Mouse (Mus musculus) splenic B cell, adult 2 months (primary cell): Measurements from ENCODE around the gene St8sia1.

Experiments
- DNase-seq: peaks from one replicate; pipeline ENCODE4 v3.0.0-alpha.2; 2011; ENCODE audit warnings: low read depth, low spot score
- H3K27me3 ChIP-seq: 2 replicates; pipeline ENCODE4 v1.6.1; 2012; ENCODE audit warnings: mild to moderate bottlenecking, low read length, moderate library complexity, mixed read lengths; ENCODE audit not compliant: control insufficient read depth, poor library complexity, insufficient read depth, severe bottlenecking
- H3K36me3 ChIP-seq: 2 replicates; pipeline ENCODE4 v1.6.1; 2012; ENCODE audit warnings: mild to moderate bottlenecking, low read length, moderate library complexity, mixed read lengths; ENCODE audit not compliant: control insufficient read depth, poor library complexity, insufficient read depth, severe bottlenecking

St8sia1 gene

GRCm38 (mm10) chr6:142858937-142859336, 105.3 kb downstream of the St8sia1 start:
- Histone ChIP-seq H3K27me3 (no peaks in the 10 kb centered on the region), H3K36me3 (no peaks in the 10 kb centered on the region)
- peak; percentile 7 for DNase-seq

- H3K27me3 ChIP-seq = no peaks in the 10 kb centered on the region
- no peak for DNase-seq
- H3K36me3 ChIP-seq = no peaks in the 10 kb centered on the region
Observed at GRCm38 (mm10) chr6:142856258-142856874, 107.9 kb downstream of the St8sia1 start.

DNA sequence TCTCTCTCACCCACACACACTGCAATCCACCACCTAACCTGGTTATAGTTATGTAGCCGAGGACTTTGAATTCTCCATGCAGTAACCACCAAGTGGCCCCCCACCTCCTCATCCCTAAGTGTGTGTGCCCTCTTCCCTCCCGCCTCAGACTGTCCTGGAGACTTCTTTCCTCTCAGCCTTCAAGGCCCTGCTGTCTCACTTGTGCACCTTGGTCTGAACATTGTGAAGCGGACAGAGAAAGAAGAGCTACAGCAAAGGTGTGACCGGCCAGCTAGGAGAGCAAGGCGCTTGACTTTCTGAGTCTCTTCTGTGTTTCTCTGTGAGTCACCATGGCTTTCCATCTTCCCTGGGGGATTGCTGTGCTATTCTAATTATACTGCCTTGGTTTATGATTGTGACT, 108.5 kb downstream of the St8sia1 start:
- H3K36me3 ChIP-seq = no peaks in the 10 kb centered on the region
- H3K27me3 ChIP-seq = no peaks in the 10 kb centered on the region
- no peak for DNase-seq

DNA sequence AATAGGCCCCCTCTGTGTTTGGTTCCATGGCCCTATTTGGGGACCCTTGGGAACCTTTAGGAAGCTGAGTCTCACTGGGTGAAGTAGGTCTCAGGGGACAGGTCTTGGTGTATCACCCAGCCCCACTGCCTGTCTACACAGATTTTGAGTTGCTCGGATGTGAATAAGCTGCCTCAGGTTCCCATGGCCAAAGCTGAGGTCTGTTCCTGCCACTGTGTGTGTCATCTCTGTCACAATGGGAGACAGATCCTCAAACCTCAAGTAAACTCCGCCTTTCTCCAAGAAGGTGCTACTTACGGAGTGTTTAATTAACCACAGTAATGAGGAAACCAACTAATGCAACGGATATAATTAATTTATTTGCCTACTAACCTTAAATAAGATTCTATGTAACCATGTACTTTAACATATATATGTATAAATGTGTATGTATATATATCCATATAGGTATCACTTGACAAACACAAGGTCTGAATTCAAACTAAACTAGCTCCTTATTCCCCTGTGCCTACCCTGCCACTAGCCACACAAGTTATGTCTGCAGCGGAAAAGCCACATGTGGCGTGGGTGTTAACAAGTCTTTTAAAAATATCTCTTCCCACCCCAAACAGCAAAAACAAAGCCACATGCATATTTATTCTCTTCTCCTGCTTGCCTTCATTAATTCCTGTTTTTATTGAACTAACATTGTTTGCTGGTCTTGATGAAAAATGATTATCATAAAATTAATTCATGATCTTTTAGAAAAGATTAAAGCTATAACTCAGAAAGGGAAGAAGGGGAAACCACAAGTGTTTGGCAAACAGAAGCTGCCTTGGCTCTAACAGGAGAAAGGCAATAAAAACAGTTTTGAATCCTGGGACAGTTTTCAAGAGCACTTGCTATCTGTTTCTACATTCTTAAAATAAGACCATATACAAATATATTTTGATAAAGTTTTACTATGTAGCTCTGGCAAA, 111.6 kb downstream of the St8sia1 start:
- no peaks in the 10 kb centered on the region for H3K27me3 ChIP-seq
- H3K36me3 ChIP-seq = no peaks in the 10 kb centered on the region
- DNase-seq = no peak

DNA sequence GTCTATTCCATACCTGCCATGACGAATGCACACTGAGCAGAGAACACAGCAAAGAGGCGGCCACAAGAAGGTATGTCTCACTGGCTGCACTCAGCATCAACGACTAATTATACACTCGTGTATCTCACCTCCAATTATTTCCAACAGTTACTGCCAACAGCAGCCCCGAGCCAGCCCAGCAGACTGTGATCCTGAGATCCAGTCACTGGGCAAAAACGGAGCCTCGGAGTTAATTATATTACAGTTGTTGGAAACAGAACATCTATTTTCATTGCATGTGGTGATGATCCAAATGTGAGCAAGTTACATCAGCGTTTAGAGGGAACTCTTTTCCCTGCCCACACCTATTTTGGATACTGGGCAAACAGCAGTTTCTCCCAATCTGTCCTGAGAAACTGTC, 113.8 kb downstream of the St8sia1 start:
- Histone ChIP-seq H3K27me3 (no peaks in the 10 kb centered on the region), H3K36me3 (no peaks in the 10 kb centered on the region)
- no peak for DNase-seq

- Histone ChIP-seq H3K27me3 (no peaks in the 10 kb centered on the region), H3K36me3 (no peaks in the 10 kb centered on the region)
- no peak for DNase-seq
Observed at GRCm38 (mm10) chr6:142849326-142849725, 114.9 kb downstream of the St8sia1 start.

- Histone ChIP-seq H3K36me3 (no peaks in the 10 kb centered on the region), H3K27me3 (no peaks in the 10 kb centered on the region)
- DNase-seq = no peak
Observed at GRCm38 (mm10) chr6:142847914-142848674, 116.2 kb downstream of the St8sia1 start.

GRCm38 (mm10) chr6:142846855-142847254, 117.4 kb downstream of the St8sia1 start:
- no peaks in the 10 kb centered on the region for H3K27me3 ChIP-seq
- no peak for DNase-seq
- no peaks in the 10 kb centered on the region for H3K36me3 ChIP-seq

GRCm38 (mm10) chr6:142845066-142845465, 119.2 kb downstream of the St8sia1 start:
- no peaks in the 10 kb centered on the region for H3K36me3 ChIP-seq
- no peak for DNase-seq

GRCm38 (mm10) chr6:142844061-142844460, 120.2 kb downstream of the St8sia1 start:
- H3K36me3 ChIP-seq = no peaks in the 10 kb centered on the region
- DNase-seq = no peak
- H3K27me3 ChIP-seq = no peaks in the 10 kb centered on the region

More at GRCm38 (mm10) chr6:142845066-142845465, 119.2 kb downstream of the St8sia1 start:
- no peaks in the 10 kb centered on the region for H3K27me3 ChIP-seq

- Histone ChIP-seq H3K36me3 (no peaks in the 10 kb centered on the region), H3K27me3 (no peaks in the 10 kb centered on the region)
- no peak for DNase-seq
Observed at GRCm38 (mm10) chr6:142838501-142838900, 125.8 kb downstream of the St8sia1 start.

GRCm38 (mm10) chr6:142837326-142837725, 126.9 kb downstream of the St8sia1 start:
- no peaks in the 10 kb centered on the region for H3K27me3 ChIP-seq
- DNase-seq = no peak
- no peaks in the 10 kb centered on the region for H3K36me3 ChIP-seq

DNA sequence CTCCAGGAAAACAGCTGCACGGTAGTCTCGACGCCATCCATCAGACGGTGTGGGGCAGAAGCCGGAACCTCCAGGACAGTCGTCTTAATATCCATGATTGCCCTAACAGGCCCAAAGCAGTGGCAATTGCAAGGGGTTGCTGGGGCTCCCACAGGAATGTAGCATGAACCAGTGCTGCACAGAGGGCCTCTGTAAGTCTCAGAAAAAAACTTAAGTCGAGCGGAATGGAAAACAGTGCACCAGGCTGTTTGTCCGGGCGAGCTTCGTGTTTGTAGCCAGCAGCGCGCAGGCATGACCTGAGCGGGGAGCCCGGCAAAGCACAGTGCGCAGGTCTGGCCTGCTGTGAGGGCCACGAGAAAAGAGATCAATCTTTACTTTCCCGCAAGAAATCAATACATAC, 128.5 kb downstream of the St8sia1 start:
- Histone ChIP-seq H3K36me3 (no peaks in the 10 kb centered on the region), H3K27me3 (no peaks in the 10 kb centered on the region)
- DNase-seq = no peak

DNA sequence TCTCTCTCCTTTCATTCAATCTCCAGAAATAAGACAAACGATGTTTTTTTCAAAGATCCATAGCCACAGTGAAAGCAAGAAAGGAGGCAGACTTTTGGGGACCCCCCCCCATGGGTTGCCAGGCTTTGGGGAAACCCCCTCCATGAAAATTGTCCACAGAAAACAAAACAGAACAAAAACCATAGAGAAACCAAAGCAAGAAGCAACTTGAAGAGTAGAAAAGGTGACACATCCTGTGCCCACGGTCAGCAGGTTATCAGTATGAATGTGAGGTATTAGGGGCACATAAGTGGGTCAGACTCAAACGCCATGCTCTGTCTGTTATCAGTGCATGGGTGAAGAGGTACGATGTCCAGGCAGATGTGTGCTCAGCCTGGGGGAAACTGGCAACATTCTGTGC, 129.3 kb downstream of the St8sia1 start:
- Histone ChIP-seq H3K27me3 (no peaks in the 10 kb centered on the region), H3K36me3 (no peaks in the 10 kb centered on the region)
- no peak for DNase-seq

DNA sequence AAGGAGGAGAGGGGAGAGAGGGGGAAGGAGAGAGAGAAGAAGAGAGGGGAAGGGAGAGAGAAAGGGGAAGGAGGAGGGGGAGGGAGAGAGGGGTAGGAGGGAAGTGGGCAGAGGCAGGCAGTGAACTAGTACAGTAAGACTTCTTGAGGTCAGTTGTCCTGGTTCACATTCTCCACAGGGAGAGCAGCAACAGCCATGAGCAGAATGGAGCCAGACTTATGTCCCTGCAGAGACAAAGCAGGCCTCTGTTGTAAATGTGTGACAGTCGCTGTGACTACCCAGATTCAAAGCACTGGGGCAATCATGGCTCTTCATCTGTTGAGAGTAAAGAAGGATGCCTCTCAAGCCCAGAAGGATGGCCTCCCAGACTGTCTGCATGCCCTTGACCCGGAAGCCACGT, 132.5 kb downstream of the St8sia1 start:
- H3K27me3 ChIP-seq = no peaks in the 10 kb centered on the region
- H3K36me3 ChIP-seq = no peaks in the 10 kb centered on the region
- DNase-seq = no peak
